Mouse (Mus musculus) kidney, embryonic 15.5 days (tissue): ENCODE measurements around the gene Efr3b. TPM values are rescaled to one million over a fixed set of nuclear protein-coding genes. Genes with fewer than 3 reads are reported as not detected.
A peak's percentile ranks its signal among the peaks of the same experiment; 100 is the strongest.
"Not testable (repeated sequence)": the region's sequence is repeated elsewhere in the genome, so short reads cannot be mapped to it uniquely, and the experiment has no call there.

ENCODE experiments used
- ATAC-seq: fragments of 200-750 bp; cut with Nextera tagmentation; replicated peaks from 2 replicates; pipeline ENCODE4 v1.8.0; 2017; ENCODE audit warnings: moderate TSS enrichment; ENCODE audit not compliant: low FRiP score
- H3K27ac ChIP-seq: fragments of 300-500 bp; sonication (generic); 2 replicates; pipeline ENCODE4 v1.5.1; 2015; ENCODE audit warnings: mild to moderate bottlenecking, inconsistent platforms
- H3K27me3 ChIP-seq: fragments of 300-500 bp; sonication (generic); 2 replicates; pipeline ENCODE4 v1.6.1; 2015; ENCODE audit warnings: inconsistent platforms
- H3K36me3 ChIP-seq: fragments of 300-500 bp; sonication (generic); 2 replicates; pipeline ENCODE4 v1.6.1; 2015; ENCODE audit warnings: inconsistent platforms
- H3K4me1 ChIP-seq: fragments of 300-500 bp; sonication (generic); 2 replicates; pipeline ENCODE4 v1.6.1; 2015; ENCODE audit warnings: inconsistent platforms
- H3K4me2 ChIP-seq: fragments of 300-500 bp; sonication (generic); 2 replicates; pipeline ENCODE4 v1.6.1; 2015; ENCODE audit warnings: moderate library complexity, mild to moderate bottlenecking, inconsistent platforms
- H3K4me3 ChIP-seq: fragments of 300-500 bp; sonication (generic); replicated peaks from 2 replicates; pipeline ENCODE4 v1.5.1; 2015; ENCODE audit warnings: mild to moderate bottlenecking, inconsistent platforms
- H3K9ac ChIP-seq: fragments of 300-500 bp; sonication (generic); 2 replicates; pipeline ENCODE4 v1.6.1; 2015; ENCODE audit warnings: mild to moderate bottlenecking, inconsistent platforms
- H3K9me3 ChIP-seq: fragments of 300-500 bp; sonication (generic); replicated peaks from 2 replicates; pipeline ENCODE4 v1.6.1; 2016; ENCODE audit warnings: inconsistent platforms
- WGBS: fragments of 180-500 bp; shearing (Covaris S2); methylation state at CpG from one replicate; pipeline ENCODE4 v1.1.7; 2015; ENCODE audit warnings: mixed read lengths; 5-methylcytosine and 5-hydroxymethylcytosine counted together
- polyA plus RNA-seq: library from polyadenylated mRNA; unstranded; fragments of >200 nt; fragmentation: Nextera tagmentation; extraction: Ambion mirVana; gene quantifications from 2 replicates; pipeline ENCODE4 v1.2.1, GENCODE M21; 2015

Gene Efr3b
- polyA plus RNA-seq, 1 experiment from 2014 or later: 3.4 TPM

DNA sequence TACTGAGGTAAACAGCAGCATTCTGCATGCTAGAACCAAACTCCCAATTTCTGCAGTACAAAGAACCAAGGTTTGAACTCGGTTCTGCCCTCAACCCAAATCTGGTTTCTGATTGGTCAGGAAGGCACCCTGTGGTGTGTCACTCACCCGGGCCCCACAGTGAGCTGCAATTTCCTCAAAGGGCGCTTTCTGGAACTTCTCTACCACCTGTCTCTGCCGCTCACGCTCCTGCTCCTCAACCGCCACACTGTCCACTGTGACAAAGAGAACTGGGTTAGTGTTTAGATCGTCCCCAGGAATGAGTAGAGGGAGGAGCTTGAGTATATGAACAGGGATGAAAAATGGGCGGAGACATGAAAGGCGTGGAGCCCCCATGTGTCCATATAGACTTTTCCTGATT, 70.3 kb downstream of the Efr3b start:
- no peaks in the 10 kb centered on the region for H3K36me3 ChIP-seq
- H3K4me3 ChIP-seq: no peak overlapping the region
- 69% methylated on average over 9 of the region's 9 CpGs for WGBS
- no peaks in the 10 kb centered on the region for H3K9me3 ChIP-seq
- no peak for ATAC-seq
- no peaks in the 10 kb centered on the region for H3K27me3 ChIP-seq
- H3K9ac ChIP-seq: no peak overlapping the region
- no peak overlapping the region for H3K27ac ChIP-seq
- no peak overlapping the region for H3K4me2 ChIP-seq
- no peaks in the 10 kb centered on the region for H3K4me1 ChIP-seq

DNA sequence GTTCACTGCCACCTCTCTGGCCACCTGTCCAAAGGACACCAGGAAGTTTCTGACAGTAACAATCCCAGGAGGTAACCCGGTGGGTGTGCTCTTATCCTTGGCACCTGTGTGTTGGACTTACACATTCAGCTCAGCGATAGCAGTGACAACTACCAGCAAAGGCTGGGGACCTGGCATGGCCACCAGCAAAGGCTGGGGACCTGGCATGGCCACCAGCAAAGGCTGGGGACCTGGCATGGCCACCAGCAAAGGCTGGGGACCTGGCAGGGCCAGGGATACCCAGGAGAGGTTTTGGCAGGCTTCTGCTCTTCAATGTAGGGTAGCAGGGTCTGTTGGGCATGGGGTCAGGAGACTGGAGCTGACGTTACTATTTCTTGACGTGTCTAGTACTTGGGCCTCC, 71.5 kb downstream of the Efr3b start:
- 83% methylated on average over 4 of the region's 4 CpGs for WGBS
- no peaks in the 10 kb centered on the region for H3K36me3 ChIP-seq

DNA sequence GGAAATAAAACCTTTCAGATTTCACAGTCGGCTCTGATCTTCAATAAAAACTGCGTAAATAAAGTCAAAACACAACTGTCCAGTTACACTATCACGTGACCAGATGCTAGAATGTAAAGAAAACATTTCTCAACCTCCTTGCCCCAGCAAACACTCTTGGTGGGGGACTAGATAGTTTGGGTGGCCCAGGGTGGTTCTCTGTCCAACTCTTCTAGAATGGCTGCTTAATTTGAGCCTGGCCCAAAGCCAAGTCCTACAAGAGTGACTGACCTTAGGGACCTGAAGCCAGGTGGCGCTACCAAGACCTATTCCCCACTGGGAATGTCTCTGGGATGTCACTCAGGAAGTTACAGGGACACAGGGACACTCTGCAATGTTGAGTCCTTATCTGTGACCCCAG, 78.2 kb downstream of the Efr3b start:
- Histone ChIP-seq H3K27me3 (peaks cover 4% of the 10 kb centered on the region), H3K4me3 (peak overlapping the region; percentile 51), H3K9me3 (no peaks in the 10 kb centered on the region), H3K4me2 (peak overlapping the region; percentile 83), H3K27ac (peak overlapping the region; percentile 84; the same call in 1 of the 2 replicates), H3K36me3 (no peaks in the 10 kb centered on the region), H3K4me1 (peaks cover 9% of the 10 kb centered on the region; the same call in 1 of the 2 replicates), H3K9ac (no peak overlapping the region)
- ATAC-seq: no peak
- WGBS: 50% methylated on average over 4 of the region's 4 CpGs

More for the DNA sequence above, 71.5 kb downstream of the Efr3b start:
- no peak overlapping the region for H3K9ac ChIP-seq
- H3K4me2 ChIP-seq: no peak overlapping the region
- H3K27ac ChIP-seq: no peak overlapping the region
- no peaks in the 10 kb centered on the region for H3K4me1 ChIP-seq
- no peaks in the 10 kb centered on the region for H3K27me3 ChIP-seq
- ATAC-seq: no peak
- H3K9me3 ChIP-seq: no peaks in the 10 kb centered on the region
- H3K4me3 ChIP-seq: no peak overlapping the region

DNA sequence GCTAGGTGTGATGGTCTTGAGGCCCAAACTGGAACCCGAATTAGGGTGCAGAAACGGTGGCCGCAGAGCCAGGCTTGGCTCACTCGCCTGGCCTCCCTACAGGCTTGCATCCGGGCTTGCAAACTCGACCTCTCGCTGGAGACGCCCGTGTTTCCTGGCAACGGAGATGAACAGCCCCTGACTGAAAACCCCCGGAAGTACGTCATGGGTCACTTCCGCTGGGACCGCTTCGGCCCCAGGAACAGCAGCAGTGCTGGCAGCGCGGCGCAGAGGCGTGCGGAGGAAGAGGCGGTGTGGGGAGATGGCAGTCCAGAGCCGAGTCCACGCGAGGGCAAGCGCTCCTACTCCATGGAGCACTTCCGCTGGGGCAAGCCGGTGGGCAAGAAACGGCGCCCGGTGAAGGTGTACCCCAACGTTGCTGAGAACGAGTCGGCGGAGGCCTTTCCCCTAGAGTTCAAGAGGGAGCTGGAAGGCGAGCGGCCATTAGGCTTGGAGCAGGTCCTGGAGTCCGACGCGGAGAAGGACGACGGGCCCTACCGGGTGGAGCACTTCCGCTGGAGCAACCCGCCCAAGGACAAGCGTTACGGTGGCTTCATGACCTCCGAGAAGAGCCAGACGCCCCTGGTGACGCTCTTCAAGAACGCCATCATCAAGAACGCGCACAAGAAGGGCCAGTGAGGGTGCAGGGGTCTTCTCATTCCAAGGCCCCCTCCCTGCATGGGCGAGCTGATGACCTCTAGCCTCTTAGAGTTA, 78.7 kb downstream of the Efr3b start:
- peak overlapping the region; percentile 84 for H3K27ac ChIP-seq
- WGBS: 2% methylated on average over 53 of the region's 53 CpGs
- no peaks in the 10 kb centered on the region for H3K9me3 ChIP-seq
- ATAC-seq: peak; percentile 96
- H3K9ac ChIP-seq: peak overlapping the region; percentile 51
- H3K27me3 ChIP-seq: peaks cover 10% of the 10 kb centered on the region
- H3K36me3 ChIP-seq: no peaks in the 10 kb centered on the region
- H3K4me1 ChIP-seq: peaks cover 9% of the 10 kb centered on the region; the same call in 1 of the 2 replicates
- peak overlapping the region; percentile 83 for H3K4me2 ChIP-seq
- peak overlapping the region; percentile 51 for H3K4me3 ChIP-seq

DNA sequence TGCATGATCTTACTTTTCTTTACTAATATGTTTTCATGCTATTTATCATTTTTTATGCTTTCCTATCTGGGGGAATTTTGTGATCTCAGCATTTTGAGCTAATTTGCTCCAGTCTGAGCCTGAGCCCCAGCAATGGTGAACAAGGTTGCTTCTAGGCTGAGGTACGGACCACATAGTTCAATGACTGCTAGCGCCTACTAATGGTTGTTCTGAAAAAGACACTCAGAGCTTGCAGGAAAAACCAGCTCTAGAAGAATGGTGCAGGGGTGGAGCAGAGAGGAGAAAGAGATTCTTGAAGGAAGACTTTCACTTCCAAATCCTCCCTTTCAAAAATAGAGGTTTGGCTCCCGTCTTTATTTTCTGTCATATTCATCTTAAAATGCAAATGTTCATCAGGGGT, 82.4 kb downstream of the Efr3b start:
- ATAC-seq: no peak
- Histone ChIP-seq H3K36me3 (no peaks in the 10 kb centered on the region), H3K4me2 (no peak overlapping the region), H3K4me1 (peaks cover 9% of the 10 kb centered on the region; the same call in 1 of the 2 replicates), H3K27me3 (peaks cover 27% of the 10 kb centered on the region), H3K9me3 (no peaks in the 10 kb centered on the region), H3K9ac (no peak overlapping the region), H3K27ac (no peak overlapping the region), H3K4me3 (no peak overlapping the region)
- WGBS: 13% methylated on average over 3 of the region's 3 CpGs

DNA sequence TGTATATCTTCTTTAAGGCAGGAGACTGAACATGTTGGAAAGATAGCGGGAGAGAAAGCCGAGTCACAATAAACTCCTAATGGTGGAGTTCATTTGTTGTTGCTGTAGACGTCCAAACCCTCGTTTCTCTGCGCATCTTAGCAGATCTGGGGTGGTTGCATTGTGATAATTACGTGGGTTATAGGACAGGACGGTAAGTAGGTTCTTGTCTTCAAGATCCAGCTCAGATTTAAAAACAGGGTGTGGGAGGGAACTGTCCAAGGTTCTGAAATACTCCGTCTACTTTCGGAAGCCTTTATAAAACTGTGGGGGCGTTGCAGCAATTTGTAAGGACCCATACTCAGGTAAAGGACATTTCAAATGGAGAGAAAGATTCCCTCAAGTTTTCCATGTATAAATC, 83.3 kb downstream of the Efr3b start:
- Histone ChIP-seq H3K4me2 (no peak overlapping the region), H3K9me3 (no peaks in the 10 kb centered on the region), H3K9ac (no peak overlapping the region), H3K27ac (no peak overlapping the region), H3K4me1 (peaks cover 6% of the 10 kb centered on the region; the same call in 1 of the 2 replicates), H3K4me3 (no peak overlapping the region), H3K27me3 (peaks cover 27% of the 10 kb centered on the region), H3K36me3 (no peaks in the 10 kb centered on the region)
- WGBS: 31% methylated on average over 10 of the region's 10 CpGs
- no peak for ATAC-seq

DNA sequence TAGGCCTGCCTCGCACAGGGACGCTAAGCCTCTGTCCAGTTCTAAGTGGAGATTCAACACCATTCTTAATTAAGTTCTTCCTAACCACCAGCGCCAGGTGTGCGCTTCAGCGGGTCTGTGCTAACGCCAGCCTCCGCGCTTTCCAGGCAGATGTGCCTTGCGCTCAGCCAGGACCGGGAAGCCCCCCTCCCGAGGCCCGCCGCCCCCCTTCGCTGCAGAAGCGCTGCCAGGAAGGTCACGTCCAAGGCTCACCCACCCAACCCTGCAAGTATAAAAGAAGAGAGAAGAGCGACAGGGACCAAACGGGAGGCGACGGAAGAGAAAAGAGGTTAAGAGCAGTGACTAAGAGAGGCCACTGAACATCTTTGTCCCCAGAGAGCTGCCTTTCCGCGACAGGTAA, 84.1 kb downstream of the Efr3b start, which contains the start of gene Pomc:
Gene Pomc (plus strand): TSS at position 301 of the 400 bp plus-strand sequence.
- Histone ChIP-seq H3K4me2 (no peak within 1 kb of the TSS), H3K27ac (no peak within 1 kb of the TSS), H3K9ac (no peak within 1 kb of the TSS), H3K9me3 (no peaks in the 10 kb centered on the region), H3K4me3 (no peak within 1 kb of the TSS), H3K27me3 (peaks cover 27% of the 10 kb centered on the region), H3K4me1 (peaks cover 2% of the 10 kb centered on the region; the same call in 1 of the 2 replicates), H3K36me3 (no peaks in the 10 kb centered on the region)
- ATAC-seq: no peak
- 26% methylated on average over 22 of the region's 22 CpGs for WGBS

DNA sequence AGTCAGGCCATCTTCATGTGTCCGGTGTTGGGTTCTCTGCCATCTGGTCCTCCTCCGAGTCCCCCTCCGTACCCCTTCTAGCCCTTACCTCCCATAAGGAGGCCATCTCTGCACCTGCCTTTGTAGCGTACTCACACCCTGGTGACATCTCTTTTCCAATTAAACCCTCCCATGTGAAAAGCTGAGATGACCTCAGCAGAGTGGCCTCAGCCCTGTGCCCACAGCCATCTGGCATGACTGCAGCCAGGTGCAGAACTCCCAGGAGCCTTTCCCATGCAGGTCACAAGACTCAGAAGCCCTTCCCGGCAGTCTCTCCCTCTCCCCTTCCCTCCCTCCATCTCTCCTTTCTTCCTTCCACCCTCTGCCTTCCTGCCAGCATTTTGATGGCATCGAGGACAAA, 91.2 kb downstream of the Efr3b start:
- Histone ChIP-seq H3K4me1 (no peaks in the 10 kb centered on the region), H3K9ac (no peak overlapping the region), H3K27ac (no peak overlapping the region), H3K4me3 (no peak overlapping the region), H3K9me3 (no peaks in the 10 kb centered on the region), H3K36me3 (no peaks in the 10 kb centered on the region), H3K27me3 (no peaks in the 10 kb centered on the region), H3K4me2 (no peak overlapping the region)
- ATAC-seq: no peak
- WGBS: 58% methylated on average over 6 of the region's 6 CpGs

DNA sequence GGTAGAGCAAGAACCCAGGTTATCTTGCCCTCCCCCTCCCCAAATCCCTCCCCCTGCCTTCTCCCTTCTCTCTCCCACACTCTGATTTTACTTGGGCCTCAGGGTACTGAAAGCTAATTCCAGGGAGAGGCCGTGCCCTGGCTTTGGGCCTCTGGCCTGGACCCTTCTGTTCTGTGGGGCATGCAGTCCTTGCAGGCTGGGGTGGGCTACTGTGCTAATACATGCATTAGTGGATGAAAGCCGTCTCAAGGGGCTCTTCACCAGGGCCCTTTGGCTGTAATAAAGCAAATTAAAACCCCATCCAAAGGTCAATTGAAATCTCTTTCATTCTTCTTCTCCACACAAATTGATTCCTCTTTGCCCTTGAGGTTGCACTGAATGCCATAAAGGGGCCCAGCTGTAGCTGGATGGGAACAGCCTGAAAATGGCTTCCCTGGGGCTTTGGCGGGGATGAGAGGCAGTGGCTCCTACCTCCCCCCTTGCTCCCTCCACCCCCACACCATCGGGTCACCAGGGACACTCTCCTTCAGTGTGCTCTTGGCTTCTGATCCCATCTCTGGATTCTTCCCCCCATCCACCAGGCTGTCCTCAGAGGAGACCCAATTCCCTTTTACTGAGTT, 94.2 kb downstream of the Efr3b start:
- ATAC-seq: no peak
- Histone ChIP-seq H3K4me3 (no peak overlapping the region), H3K27ac (no peak overlapping the region), H3K4me2 (no peak overlapping the region), H3K9ac (no peak overlapping the region), H3K4me1 (no peaks in the 10 kb centered on the region), H3K27me3 (no peaks in the 10 kb centered on the region), H3K36me3 (no peaks in the 10 kb centered on the region), H3K9me3 (no peaks in the 10 kb centered on the region)
- 47% methylated on average over 4 of the region's 4 CpGs for WGBS

DNA sequence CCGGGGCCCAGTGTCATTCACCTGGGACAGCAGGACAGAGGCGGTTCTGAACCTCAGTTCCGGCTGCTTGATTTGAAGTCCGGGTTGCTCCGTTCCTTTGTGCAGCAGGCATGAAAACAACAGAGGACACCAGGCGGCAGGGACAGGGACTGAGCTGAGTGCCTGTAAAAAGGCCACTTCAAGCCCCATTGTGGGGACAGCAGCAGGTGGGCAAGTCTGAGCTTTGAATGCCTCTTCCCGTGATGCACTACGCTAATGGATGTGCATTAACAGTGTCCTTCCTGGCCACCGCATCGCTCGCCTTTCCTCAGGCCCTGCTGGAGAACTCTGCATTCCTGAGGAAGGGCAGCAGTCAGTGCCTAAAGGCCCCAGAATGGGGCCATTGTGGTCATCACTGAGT, 96.7 kb downstream of the Efr3b start:
- no peak overlapping the region for H3K27ac ChIP-seq
- H3K27me3 ChIP-seq: no peaks in the 10 kb centered on the region
- H3K4me1 ChIP-seq: no peaks in the 10 kb centered on the region
- no peaks in the 10 kb centered on the region for H3K36me3 ChIP-seq
- H3K9me3 ChIP-seq: no peaks in the 10 kb centered on the region
- ATAC-seq: no peak
- 29% methylated on average over 11 of the region's 11 CpGs for whole genome bisulfite sequencing
- no peak overlapping the region for H3K4me2 ChIP-seq
- no peak overlapping the region for H3K9ac ChIP-seq
- no peak overlapping the region for H3K4me3 ChIP-seq

DNA sequence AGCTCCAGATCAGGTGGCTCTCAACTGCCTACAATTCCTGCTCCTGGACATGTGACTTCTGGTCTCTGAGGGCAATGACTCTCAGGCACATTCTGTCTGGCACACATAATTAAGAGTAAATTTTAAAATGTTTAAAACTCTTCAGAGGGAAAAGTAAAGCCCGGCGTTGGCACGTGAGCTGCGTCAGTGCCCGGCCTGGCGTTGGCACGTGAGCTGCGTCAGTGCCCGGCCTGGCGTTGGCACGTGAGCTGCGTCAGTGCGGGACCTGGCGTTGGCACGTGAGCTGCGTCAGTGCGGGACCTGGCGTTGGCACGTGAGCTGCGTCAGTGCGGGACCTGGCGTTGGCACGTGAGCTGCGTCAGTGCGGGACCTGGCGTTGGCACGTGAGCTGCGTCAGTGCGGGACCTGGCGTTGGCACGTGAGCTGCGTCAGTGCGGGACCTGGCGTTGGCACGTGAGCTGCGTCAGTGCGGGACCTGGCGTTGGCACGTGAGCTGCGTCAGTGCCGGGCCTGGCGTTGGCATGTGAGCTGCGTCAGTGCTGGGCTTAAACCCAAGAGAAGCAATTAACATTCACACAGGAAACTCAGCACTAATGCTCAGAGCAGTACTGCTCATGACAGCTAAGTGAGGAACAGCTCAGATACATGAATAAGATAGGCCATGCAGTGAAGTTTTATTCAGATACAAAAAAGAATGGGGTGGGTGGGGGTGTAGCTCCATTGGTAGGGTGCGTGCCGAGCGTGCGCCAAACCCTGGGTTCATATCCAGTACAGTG, 108.4 kb downstream of the Efr3b start:
- H3K4me3 ChIP-seq, ATAC-seq, H3K4me2 ChIP-seq, H3K36me3 ChIP-seq, H3K9me3 ChIP-seq, H3K4me1 ChIP-seq, H3K27ac ChIP-seq, H3K27me3 ChIP-seq, H3K9ac ChIP-seq: not testable (repeated sequence)
- WGBS: 90% methylated on average over 35 of the region's 47 CpGs

DNA sequence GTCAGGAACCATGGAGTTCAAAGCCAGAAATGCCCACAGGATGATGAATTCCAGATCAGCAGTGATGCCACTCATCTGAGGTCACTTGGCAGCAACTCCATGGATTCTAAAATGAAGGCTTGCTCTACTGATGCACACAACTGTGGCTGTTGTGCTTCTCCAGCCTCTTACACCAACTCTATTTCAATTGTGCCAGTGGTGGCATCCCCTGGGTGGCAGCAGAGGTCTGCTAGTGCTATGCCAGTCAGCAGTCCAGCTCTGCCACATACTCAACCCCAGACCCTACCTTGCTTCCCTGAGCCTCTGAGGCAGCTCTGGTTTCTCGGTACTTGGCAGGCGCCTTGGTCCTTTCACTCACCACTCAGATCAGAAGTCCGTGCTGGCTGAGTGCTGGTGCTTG, 109.9 kb downstream of the Efr3b start:
- Histone ChIP-seq H3K4me3 (no peak overlapping the region), H3K27me3 (no peaks in the 10 kb centered on the region), H3K4me2 (no peak overlapping the region), H3K9me3 (no peaks in the 10 kb centered on the region), H3K9ac (no peak overlapping the region), H3K4me1 (no peaks in the 10 kb centered on the region), H3K36me3 (no peaks in the 10 kb centered on the region), H3K27ac (no peak overlapping the region)
- 81% methylated on average over 3 of the region's 3 CpGs for WGBS
- ATAC-seq: no peak
